Mouse (Mus musculus): ENCODE data around the gene Olfr205. TPM values are rescaled to one million over a fixed set of nuclear protein-coding genes. Genes with fewer than 3 reads are reported as not detected.
"Not testable (repeated sequence)": the region's sequence is repeated elsewhere in the genome, so short reads cannot be mapped to it uniquely, and the experiment has no call there.

Olfr205 gene
- total RNA-seq (2017) = not detected in 2 replicates

DNA sequence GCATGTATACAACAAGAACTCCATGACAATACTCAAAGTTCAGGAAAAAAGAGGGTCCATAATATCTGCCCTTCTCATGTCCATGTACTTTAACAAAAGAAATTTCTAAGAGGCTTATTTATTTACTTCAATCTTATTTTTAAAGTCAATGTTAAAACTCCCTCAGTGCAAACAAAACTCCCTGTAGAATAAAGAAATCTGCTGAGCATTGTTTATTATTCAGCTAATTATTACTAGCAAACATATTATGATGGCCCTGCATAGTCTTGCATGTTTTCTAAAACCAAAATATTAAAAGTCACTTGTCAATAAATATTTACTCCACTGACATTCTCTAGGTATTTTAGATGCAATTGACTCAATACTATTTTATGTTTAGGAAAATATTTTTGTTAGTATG, at the start of gene Olfr205:
TSS of gene Olfr205 (minus strand) at position 101 of the 400 bp plus-strand sequence.
- ATAC-seq (replicated peaks; ENCODE audit: low read depth, poor library complexity, severe bottlenecking) = no peak

DNA sequence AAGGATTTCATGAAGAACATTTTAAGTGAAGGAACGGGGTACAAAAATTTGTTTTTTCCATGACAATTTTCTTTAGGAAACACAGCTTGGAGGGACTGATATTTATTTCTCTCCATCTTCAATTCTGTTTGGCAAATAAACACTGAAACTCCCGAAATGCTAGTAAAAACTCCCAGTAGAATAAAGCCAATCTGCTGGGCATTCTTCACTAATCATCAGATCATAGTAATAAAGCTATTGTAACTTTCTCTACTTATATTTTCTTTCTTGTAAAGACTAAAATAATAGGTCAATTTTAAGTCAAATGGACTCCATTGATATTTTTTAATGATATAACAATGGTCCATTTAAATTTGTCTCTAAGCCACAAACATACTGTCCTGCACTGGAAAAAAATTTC, 33.0 kb upstream of the Olfr205 start, which contains the start of gene Olfr209:
TSS of gene Olfr209 (minus strand) at position 101 of the 400 bp plus-strand sequence.
- ATAC-seq (replicated peaks; ENCODE audit: low read depth, poor library complexity, severe bottlenecking) = no peak

DNA sequence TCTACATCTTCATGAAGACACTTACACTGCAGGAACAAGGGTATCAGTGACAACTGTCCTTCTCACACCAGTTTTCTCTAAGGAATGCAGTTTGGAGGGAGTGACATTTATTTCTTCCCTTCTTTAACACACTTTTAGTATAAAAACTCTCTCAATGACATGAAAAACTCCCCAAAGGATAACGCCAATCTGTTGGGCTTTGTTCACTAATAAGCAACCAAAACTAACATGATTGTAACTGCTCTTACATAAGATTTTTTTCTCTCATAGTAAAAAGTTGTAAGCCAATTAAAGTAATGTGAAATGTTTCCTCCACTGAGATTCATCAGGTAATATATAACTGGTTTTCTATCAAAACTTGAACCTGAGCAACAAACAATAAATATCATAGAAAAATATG, 18.2 kb upstream of the Olfr205 start, which contains the start of gene Olfr206:
TSS of gene Olfr206 (minus strand) at position 101 of the 400 bp plus-strand sequence.
- no peak for ATAC-seq (replicated peaks; ENCODE audit: low read depth, poor library complexity, severe bottlenecking)

DNA sequence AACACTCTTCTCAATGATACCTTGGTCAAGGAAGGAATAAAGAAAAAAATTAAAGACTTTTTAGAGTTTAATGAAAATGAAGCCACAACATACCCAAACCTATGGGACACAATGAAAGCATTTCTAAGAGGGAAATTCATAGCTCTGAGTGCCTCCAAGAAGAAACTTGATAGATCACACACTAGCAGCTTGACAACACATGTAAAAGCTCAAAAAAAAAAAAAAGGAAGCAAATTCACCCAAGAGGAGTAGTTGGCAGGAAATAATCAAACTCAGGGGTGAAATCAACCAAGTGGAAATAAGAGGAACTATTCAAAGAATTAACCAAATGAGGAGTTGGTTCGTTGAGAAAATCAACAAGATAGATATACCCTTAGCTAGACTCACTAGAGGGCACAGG, 7.7 kb downstream of the Olfr205 start:
- ATAC-seq (replicated peaks; ENCODE audit: low read depth, poor library complexity, severe bottlenecking) = not testable (repeated sequence)

DNA sequence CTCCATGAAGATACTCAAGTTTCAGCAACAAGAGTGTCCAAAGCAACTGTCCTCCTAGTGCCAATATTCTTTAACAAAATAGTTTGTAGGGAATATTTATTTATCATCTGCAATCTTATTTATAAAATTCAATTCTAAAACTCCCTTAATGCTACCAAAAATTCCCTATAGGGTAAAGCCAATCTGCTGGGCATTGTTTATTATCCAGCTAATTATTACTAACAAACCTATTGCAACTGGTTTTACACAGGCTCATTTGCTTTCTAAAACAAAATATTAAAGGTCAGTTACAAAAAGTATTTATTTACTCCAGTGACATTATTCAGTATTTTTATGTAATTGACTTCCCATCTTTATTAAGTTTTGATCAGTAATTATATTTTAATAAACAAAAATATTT, 12.8 kb downstream of the Olfr205 start, which contains the start of gene Olfr204:
TSS of gene Olfr204 (minus strand) at position 101 of the 400 bp plus-strand sequence.
- no peak for ATAC-seq (replicated peaks; ENCODE audit: low read depth, poor library complexity, severe bottlenecking)

DNA sequence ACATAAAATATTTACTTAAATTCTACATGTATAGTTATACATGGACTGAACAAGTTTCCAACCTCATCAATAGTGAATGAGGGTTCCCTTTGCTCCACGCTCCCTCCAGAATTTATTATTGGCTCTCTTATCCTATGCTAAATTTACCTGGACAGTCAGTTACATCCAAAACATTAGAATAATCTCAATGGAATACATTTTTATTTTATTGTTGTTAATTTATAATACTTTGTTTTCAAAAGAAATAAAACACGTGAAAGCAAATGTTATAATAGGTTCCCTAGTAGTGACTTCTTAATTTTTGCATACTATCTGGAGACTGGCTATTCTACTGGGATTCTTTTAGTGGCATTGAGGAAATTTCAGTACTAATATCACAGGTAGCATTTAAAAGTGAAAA, 32.4 kb downstream of the Olfr205 start, which contains the start of gene Olfr203:
TSS of gene Olfr203 (plus strand) at position 301 of the 400 bp plus-strand sequence.
- no peak for ATAC-seq (replicated peaks; ENCODE audit: low read depth, poor library complexity, severe bottlenecking)

DNA sequence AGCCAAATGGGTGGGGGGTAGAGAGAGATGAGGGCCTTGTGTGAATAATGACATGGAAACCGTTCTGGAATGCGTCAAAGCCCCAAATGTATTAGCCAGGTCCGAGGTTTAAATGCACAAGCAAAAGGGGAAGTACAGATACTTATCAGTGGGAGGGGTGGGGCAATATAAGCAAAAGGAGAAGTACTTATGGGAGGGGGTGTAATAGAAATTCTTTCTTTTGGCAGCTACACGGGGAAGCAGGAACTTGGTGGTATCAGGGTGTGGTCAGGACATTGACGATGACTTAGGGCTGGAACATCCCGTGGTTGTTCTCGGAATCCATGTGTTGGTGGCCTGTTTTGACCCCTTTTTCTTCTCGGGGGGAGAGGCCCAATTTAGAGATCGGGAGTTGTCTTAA, 43.4 kb downstream of the Olfr205 start:
- ATAC-seq (replicated peaks; ENCODE audit: low read depth, poor library complexity, severe bottlenecking) = not testable (repeated sequence)

DNA sequence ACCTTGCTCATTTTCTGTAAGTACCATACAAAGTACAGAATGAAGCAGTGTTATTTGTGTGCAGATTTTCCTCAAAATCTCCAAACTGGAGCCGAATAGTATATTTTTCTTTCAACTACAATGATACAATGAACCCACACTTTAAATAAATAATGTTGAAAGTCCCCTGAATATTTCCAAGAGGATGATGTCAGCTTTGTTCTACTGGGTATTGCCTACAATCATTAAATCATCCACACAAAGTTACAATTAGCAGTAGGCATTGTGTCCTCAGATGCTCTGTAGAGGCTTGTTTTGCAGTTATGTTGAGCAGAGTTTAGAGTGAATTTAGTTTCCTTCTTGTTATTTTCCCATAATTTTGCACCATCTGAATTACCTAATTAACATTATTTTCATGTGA, 44.2 kb downstream of the Olfr205 start, which contains the start of gene Olfr202:
TSS of gene Olfr202 (minus strand) at position 101 of the 400 bp plus-strand sequence.
- no peak for ATAC-seq (replicated peaks; ENCODE audit: low read depth, poor library complexity, severe bottlenecking)

DNA sequence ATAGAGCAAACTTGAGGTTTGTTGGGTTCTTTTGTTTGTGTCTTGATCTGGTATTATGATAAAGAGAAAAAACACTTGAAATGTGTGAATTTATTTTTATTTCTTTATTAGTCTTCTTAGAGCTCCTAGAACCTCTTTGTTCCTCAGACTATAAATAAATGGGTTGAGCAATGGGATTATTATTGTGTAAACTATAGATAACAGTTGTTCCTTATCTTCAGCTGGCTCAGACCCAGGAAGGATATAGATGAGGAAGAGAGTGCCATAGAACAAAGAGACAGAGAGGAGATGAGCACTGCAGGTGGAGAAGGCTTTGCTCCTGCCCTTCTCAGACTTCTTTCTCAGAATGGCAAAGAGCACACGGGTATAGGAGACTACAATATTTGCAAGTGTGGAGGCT, 47.5 kb downstream of the Olfr205 start:
- ATAC-seq (replicated peaks; ENCODE audit: low read depth, poor library complexity, severe bottlenecking) = no peak

DNA sequence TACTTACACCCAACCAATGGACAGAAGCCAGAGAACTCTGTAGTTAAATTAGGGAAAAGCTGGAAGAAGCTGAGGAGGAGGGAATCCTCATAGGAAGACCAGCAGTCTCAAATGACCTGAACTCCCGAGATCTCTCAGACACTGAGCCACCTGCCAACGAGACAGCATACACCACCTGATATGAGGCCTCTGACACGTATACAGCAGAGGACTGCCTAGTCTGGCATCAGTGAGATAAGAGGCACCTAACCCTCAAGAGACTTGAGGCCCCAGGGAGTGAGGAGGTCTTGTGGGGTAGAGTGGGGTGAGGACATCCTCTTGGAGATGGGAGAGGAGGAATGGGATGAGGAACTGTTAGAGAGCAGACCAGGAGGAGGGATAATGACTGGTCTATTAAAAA, 50.4 kb downstream of the Olfr205 start:
- no peak for ATAC-seq (replicated peaks; ENCODE audit: low read depth, poor library complexity, severe bottlenecking)

Other genes with a start within 250 kb of the Olfr205 start
- not detected in 2 replicates for gene Olfr191, start 241.3 kb downstream of the Olfr205 start, total RNA-seq (2017)
- not detected in 2 replicates for gene Olfr193, start 219.3 kb downstream of the Olfr205 start, total RNA-seq (2017)
- not detected in 2 replicates for gene Olfr194, start 210.1 kb downstream of the Olfr205 start, total RNA-seq (2017)
- gene Olfr195, start 184.1 kb downstream of the Olfr205 start, total RNA-seq (2017) = not detected in 2 replicates
- not detected in 2 replicates for gene Olfr196, start 160.7 kb downstream of the Olfr205 start, total RNA-seq (2017)
- not detected in 2 replicates for gene Olfr198, start 127.6 kb downstream of the Olfr205 start, total RNA-seq (2017)
- gene Olfr199, start 111.4 kb downstream of the Olfr205 start, total RNA-seq (2017) = not detected in 2 replicates
- not detected in 2 replicates for gene Olfr201, start 58.5 kb downstream of the Olfr205 start, total RNA-seq (2017)
- not detected in 2 replicates for gene Olfr202, start 44.3 kb downstream of the Olfr205 start, total RNA-seq (2017)
- gene Olfr203, start 32.3 kb downstream of the Olfr205 start, total RNA-seq (2017) = not detected in 2 replicates
- gene Olfr204, start 12.9 kb downstream of the Olfr205 start, total RNA-seq (2017) = not detected in 2 replicates
- gene Olfr206, start 18.1 kb upstream of the Olfr205 start, total RNA-seq (2017) = not detected in 2 replicates
- gene Olfr209, start 32.9 kb upstream of the Olfr205 start, total RNA-seq (2017) = not detected in 2 replicates
- gene Gabrr3, start 76.2 kb upstream of the Olfr205 start, total RNA-seq (2017) = not detected in 2 replicates
- gene Riox2, start 140.6 kb upstream of the Olfr205 start, total RNA-seq (2017) = 69.3 and 69.6 TPM in 2 replicates

Data from common myeloid progenitor, adult 5-6 weeks (primary cell).